Mouse (Mus musculus) yolk sac, embryonic 10.5 days (tissue): ENCODE data around the gene Kdm5a.

Experiments
- DNase-seq: peaks from one replicate; pipeline ENCODE4 v3.0.0-alpha.2; 2017; ENCODE audit warnings: low spot score

The Kdm5a gene

GRCm38 (mm10) chr6:120363688-120364522 lies at the start of gene Kdm5a, which contains the start of gene Ccdc77:
Gene Kdm5a, plus strand, starts transcription at chr6:120364124.
Gene Ccdc77, minus strand, starts transcription at chr6:120364374.
- DNase-seq, result peak; percentile 97

GRCm38 (mm10) chr6:120318303-120318940 lies 45.5 kb upstream of the Kdm5a start:
- peak; percentile 76 for DNase-seq

GRCm38 (mm10) chr6:120319129-120319528 lies 44.8 kb upstream of the Kdm5a start:
- DNase-seq, result no peak

- no peak for DNase-seq
These were observed 43.6 kb upstream of the Kdm5a start for GRCm38 (mm10) chr6:120320369-120320768.

- no peak for DNase-seq
These were observed 39.5 kb upstream of the Kdm5a start for GRCm38 (mm10) chr6:120324295-120324927.

- DNase-seq, result no peak
These were observed 31.6 kb upstream of the Kdm5a start for GRCm38 (mm10) chr6:120332351-120332750.

GRCm38 (mm10) chr6:120343992-120344391 lies 19.9 kb upstream of the Kdm5a start:
- DNase-seq, result no peak

- DNase-seq, result no peak
These were observed 14.9 kb upstream of the Kdm5a start for GRCm38 (mm10) chr6:120349018-120349417.

GRCm38 (mm10) chr6:120356478-120356877 lies 7.4 kb upstream of the Kdm5a start:
- no peak for DNase-seq

GRCm38 (mm10) chr6:120356951-120357945 lies 6.7 kb upstream of the Kdm5a start:
- DNase-seq, result peak; percentile 92

GRCm38 (mm10) chr6:120362124-120362523 lies 1.8 kb upstream of the Kdm5a start:
- DNase-seq, result no peak

- DNase-seq, result peak; percentile 9
These were observed 893 bp upstream of the Kdm5a start for GRCm38 (mm10) chr6:120362774-120363687.

- no peak for DNase-seq
These were observed 590 bp downstream of the Kdm5a start for GRCm38 (mm10) chr6:120364523-120364905.

- peak; percentile 18 for DNase-seq
These were observed 1.1 kb downstream of the Kdm5a start for GRCm38 (mm10) chr6:120365051-120365450.

GRCm38 (mm10) chr6:120376736-120377135 lies 12.8 kb downstream of the Kdm5a start:
- peak; percentile 48 for DNase-seq

GRCm38 (mm10) chr6:120390054-120390453 lies 26.1 kb downstream of the Kdm5a start:
- DNase-seq, result no peak

- DNase-seq, result no peak
These were observed 28.9 kb downstream of the Kdm5a start for GRCm38 (mm10) chr6:120392811-120393210.

- no peak for DNase-seq
These were observed 31.9 kb downstream of the Kdm5a start for GRCm38 (mm10) chr6:120395622-120396345.

GRCm38 (mm10) chr6:120403936-120404335 lies 40.0 kb downstream of the Kdm5a start:
- no peak for DNase-seq

GRCm38 (mm10) chr6:120438161-120438560 lies 74.2 kb downstream of the Kdm5a start:
- DNase-seq, result no peak
